Mouse (Mus musculus): ENCODE data around the gene Grik5.

- TF ChIP-seq POLR2A (IDR thresholded peaks at IDR 0.05; ENCODE audit: insufficient read depth, low read length) (no peak), EP300 (IDR thresholded peaks at IDR 0.05; ENCODE audit: insufficient read depth, low read depth, low read length) (no peak)
These were observed 98.2 kb downstream of the Grik5 start for GRCm38 (mm10) chr7:24973902-24974301.
